Mouse (Mus musculus) heart, postnatal 0 days (tissue): ENCODE measurements at regions not wholly inside any gene's neighbourhood (a gene's known extent, or its start where the extent isn't known, plus 50 kb on each side); places are given as distances from the start of the nearest gene placed in this dataset.

ENCODE experiments used
- CTCF ChIP-seq: IDR thresholded peaks from 2 replicates; pipeline ENCODE4 v1.5.1; 2016; ENCODE audit warnings: antibody characterized with exemption, control low read depth, low read depth
- EP300 ChIP-seq: IDR thresholded peaks from 2 replicates; pipeline ENCODE4 v1.6.1; 2016; ENCODE audit warnings: antibody characterized with exemption, low read depth

DNA sequence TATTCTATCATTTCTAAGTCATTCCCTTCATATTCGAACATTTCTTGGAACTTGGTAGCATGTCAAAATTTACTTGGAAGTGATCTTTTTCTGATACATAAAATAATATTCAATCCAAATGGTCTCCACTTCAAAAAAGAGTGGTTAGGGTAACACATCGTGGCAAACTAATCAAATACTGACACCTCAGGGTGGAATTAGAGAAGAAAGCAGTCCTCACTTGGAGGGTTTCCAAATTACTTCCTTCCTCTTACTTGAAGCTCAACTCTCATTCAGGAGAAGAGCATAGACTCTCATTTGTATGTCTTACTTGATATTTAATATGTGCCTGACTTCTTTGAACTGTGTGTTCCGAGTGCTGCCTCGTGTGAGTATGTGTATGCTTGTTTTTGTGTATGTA, 220.3 kb downstream of the Mex3b start:
- no peak for TF ChIP-seq CTCF
- TF ChIP-seq EP300 = no peak
